Mouse (Mus musculus): Measurements from ENCODE around the gene Usp18.

DNA sequence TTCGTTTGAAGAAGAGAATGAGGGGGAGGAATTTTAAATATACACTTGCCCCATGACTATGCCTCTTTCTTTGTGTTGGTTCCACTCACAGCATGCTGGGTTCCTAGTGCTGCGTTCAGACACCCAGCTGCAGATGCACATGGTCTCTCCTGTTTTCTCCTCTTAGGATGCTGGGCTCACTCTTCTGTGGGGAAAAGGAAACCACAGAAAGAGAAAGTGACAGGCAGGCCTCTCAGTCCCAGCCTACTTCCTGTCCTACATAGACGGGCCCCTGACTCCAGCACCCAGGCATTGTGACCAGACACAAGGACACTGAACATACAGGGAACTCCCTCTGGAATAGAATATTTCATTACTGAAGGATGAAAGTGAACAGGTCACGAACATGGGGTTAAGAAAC lies 19.7 kb upstream of the Usp18 start:
- TF ChIP-seq EP300 (IDR thresholded peaks at IDR 0.05; ENCODE audit: insufficient read depth, low read depth, low read length), result no peak
- TF ChIP-seq CTCF (IDR thresholded peaks at IDR 0.05; ENCODE audit: low read depth, low read length), result no peak
- no peak for TF ChIP-seq POLR2A (IDR thresholded peaks at IDR 0.05; ENCODE audit: insufficient read depth, low read length)
